Mouse (Mus musculus) cerebellum, postnatal 10 days (tissue): ENCODE results near the gene Sema3f.
A peak's percentile ranks its signal among the peaks of the same experiment; 100 is the strongest.

Source experiments
- DNase-seq, 2 experiments: peaks; one replicate each; pipeline ENCODE4 v3.0.0; 2021; ENCODE audit warnings: mixed read lengths in 2 of 2

Gene Sema3f

DNA sequence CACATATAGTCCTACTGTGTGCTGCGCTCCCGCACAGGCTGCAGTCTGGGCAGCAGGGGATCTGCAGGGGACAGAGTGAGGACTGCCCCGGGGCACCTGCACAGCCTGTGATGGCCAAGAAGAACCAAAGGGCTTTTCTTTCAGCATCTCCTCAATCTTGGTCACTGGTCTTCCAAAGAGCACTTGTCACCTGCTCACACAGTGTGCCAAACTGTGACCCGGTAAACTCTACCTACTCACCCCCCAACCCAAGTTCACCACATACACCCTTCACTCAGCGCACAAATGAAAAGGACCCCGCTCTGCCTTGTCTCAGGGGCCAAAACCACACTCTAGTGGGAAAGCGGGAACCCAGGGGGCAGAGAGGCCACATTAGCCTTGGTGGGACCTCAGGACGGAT lies 78.4 kb downstream of the Sema3f start:
- DNase-seq: peak in 1 of 2 experiments; percentile 17
